Mouse (Mus musculus) G1E-ER4 (cell line): ENCODE results near the gene Rassf10. TPM values are rescaled to one million over a fixed set of nuclear protein-coding genes. Genes with fewer than 3 reads are reported as not detected.

Source experiments
- GATA1 ChIP-seq: IDR thresholded peaks from one replicate; pipeline ENCODE4 v1.8.0; 2012; ENCODE audit warnings: low read length, inconsistent platforms
- polyA plus RNA-seq: library from polyadenylated mRNA; stranded (reverse); fragments of >175 nt; gene quantifications from 2 replicates; pipeline ENCODE4 v1.2.3, GENCODE M21; 2012

The Rassf10 gene
- polyA plus RNA-seq, 1 experiment = not detected

GRCm38 (mm10) chr7:112954351-112955102 lies 765 bp downstream of the Rassf10 start:
- TF ChIP-seq GATA1 = no peak

DNA sequence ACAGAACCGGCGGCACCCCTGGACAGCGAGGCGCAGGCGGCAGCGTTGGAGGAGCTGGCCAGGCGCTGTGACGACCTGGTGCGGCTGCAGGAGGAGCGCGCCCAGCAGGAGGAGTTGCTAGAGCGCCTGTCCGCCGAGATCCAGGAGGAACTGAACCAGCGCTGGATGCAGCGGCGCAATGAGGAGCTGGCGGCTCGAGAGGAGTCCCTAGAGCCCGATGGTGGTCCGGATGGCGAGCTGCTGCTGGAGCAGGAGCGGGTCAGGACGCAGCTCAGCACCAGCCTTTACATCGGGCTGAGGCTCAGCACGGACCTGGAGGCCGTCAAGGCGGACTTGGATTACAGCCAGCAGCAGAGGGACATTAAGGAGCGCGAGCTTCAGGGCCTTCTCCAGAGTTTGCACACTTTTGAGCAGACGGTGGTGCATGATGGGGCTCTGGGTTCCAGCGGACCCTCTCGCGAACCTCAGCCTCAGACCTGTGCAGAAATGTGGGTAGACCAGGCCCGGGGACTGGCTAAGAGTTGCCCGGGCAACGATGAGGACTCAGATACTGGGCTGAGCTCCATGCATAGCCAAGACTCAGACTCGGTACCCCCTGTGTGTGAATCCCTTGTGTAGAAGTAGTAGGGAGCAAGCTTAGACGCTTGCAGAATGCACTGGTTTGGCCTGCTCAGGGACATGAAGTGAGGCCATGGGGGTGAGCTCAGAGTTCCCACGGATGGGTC lies 1.5 kb downstream of the Rassf10 start:
- no peak for TF ChIP-seq GATA1

DNA sequence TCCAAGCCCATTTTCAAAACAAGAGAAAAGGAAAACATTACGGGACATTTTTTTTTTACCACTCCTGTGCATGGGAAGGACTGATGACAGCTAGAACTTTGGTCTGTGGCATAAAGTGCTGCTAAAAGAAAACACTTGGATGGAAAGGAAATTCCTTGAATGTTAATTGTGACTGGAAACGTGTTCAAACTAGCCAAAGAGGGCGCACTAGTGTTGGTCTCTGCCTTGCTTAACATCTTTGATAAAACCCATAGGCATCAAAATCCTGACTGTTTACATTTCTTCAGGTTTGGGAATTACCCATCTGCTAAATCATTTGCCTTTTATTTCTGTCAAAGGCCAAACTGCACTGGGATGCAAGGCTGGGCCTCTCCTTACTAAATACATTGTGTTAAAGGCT lies 2.2 kb downstream of the Rassf10 start:
- no peak for TF ChIP-seq GATA1

DNA sequence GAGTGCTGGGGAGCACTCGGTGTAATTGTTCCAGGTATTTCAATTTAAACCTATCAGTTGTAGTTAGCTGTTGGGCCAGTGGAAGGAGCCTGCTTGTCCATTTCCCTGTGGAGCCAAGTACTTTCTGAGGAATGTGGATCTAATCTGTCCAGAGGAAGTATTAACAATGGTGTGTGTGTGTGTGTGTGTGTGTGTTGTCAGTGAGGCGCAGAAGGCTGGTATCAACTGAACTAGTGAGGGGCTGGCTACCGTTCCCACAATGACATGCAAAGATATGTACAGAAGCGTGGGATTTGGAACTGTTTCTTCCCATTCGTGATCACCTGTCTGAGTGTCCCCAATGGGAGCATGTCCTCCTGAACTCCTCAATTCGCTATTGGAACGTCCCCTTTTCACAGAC lies 3.2 kb downstream of the Rassf10 start:
- TF ChIP-seq GATA1 = no peak

DNA sequence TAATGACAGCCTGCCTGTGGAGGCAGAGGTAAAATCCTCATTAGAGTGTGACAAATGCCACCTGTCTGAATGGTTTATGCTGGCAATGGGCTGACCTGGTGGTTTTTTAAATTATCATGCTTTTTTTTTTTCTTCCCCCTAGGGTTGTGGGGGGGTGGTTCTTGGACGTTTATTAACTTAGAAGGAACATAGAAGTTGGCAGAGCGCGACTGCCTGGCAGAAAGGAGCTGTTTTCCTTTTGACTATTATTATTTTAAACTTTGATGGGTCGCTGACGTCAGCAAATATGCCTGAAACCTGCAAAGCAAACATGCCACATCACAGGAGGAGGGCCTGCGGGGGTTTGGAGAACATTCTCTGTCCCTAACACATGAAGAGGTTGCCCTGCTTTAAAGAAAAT lies 3.9 kb downstream of the Rassf10 start:
- no peak for TF ChIP-seq GATA1

DNA sequence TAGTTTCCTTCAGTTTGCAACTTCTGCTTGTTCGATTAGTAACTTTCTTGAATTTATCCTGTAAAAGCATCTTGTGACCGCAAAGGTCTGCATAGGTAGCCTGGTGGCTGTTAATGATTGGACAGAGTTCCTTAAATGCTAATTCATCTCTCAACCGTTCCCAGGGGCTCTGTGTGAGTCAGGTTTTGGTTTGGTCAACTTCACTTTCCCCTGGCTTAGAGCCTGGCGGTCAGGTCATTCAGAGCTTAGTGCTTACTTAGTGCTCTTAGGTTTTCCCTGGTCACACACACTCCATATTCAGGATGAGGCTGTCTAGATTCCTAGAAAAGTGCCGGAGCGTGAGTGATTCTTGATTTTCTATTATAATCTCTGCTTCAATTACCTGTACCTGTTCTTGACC lies 12.6 kb downstream of the Rassf10 start:
- TF ChIP-seq GATA1 = no peak

DNA sequence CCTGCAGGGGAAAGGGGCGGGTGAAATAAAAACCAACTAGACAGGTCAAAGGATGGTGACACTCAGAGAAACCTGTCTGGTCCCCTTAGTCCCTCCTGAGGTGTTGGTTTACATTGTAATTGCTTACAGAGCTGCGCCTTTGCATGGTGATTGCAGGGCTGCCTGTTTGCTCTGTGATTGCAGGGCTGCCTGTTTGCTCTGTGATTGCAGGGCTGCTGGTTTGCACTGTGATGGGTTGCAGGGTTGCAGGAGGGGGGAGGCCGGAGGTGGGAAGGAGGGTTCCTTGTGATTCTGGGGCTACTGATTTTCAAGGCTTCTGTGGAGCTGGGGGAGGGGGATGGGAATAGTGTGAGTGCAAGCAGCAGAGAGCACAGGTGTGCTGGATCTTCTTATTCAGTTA lies 13.0 kb downstream of the Rassf10 start:
- TF ChIP-seq GATA1 = no peak

DNA sequence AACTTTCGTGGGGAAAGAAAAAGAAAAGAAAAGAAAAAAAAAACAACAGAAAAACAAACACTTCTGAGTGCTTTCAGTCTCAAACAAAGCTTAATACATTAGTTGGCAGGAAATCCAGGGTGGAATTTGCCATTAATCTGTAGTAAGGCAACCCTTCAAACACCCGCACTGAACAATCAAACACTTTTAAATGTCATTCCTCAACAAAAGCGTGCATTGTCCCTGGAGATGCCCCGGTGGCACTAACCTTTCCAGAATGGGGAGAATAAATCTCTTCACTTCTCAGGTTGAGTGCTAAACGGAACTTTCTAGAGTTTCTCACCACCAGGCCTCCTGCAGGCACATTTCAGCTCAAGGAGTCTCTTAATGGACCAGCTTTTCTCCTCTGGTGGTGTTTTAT lies 29.6 kb downstream of the Rassf10 start:
- no peak for TF ChIP-seq GATA1

DNA sequence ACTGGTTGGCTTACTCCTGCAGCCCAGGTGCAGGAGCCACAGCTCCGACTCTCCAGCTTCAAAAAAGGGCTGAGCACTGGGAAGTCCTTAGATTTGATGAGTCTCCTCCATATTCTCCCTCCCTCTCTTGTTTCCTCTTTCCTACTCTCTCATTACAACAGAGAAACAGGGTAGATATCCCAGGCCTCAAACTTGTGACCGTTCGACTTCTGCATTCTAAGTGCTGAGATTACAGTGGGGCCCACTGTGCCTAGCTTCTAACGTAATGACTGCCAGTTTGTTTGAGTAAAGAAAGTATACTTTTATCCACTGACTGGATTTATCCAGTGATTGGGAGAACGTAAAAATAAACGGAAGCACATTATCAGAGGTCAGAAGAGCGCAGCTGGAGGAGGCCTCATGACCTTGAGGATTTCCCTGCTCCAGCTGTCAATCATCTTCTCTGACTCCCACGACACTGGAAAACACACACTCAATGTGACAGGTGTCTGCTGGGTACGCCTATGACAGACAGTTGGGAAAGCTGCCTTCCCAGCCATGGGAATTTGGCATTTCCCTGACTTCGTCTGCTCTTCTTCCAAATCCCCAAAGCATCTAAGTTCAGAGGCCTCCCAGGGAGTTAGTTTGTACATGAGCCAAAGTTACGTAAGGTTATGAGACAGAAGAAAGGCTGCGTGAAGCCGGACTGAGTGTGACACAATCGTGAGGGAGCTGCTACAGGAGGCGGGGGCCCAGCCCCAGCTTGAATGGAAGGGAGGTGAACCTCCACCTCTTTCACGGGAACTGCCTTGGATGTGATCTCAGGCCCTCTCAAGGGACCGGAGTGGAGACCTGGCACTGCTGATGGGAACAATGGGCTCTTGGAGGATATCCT lies 31.2 kb downstream of the Rassf10 start:
- TF ChIP-seq GATA1 = no peak

- no peak for TF ChIP-seq GATA1
Measured at GRCm38 (mm10) chr7:112985578-112985949, 31.8 kb downstream of the Rassf10 start.

DNA sequence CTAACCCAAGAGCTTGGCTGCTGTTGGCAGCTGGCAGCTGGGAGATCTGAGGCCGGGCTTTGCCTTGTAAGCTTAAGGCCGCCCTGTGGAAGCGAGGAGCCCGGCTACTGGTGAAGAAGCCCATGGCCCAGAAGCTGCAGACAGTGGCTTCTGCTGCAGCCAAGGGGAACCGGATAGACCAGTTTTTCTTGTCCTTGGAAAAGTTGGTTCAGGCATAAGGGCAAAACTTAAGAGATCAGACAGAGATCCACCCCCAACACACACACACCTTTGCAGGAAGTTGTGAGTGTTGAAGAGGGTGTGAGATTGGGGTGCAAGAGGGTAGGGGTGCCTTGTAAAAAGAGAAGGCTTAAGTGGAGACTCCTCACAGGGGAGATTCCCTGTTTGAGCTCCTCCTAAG lies 39.2 kb downstream of the Rassf10 start:
- no peak for TF ChIP-seq GATA1

- TF ChIP-seq GATA1 = no peak
Measured at GRCm38 (mm10) chr7:113003565-113004255, 49.9 kb downstream of the Rassf10 start.

GRCm38 (mm10) chr7:113005726-113006125 lies 52.0 kb downstream of the Rassf10 start:
- TF ChIP-seq GATA1 = no peak
